26 mouse cellular contexts compared by ENCODE assay signal in genomic region chr9:68987290-68988042, GRCm38 (mm10).
DNase-seq lines count a peak whose midpoint lies in the region; ATAC-seq lines count a peak whose summit lies in the region.
"Had no signal": no experiment of that assay in that cellular context is flagged by ENCODE, and none has a peak within 500 bp of the region (broad histone marks: within the 10 kb centered on the region; RNA-seq: fewer than 3 reads in every experiment).

No protein-coding gene starts in this region.

- no peaks in the 10 kb centered on the region for H3K36me3 ChIP-seq in embryonic facial prominence, embryonic 13.5 days
- no peaks in the 10 kb centered on the region for H3K36me3 ChIP-seq in embryonic facial prominence, embryonic 10.5 days (replicated peaks)
- no peaks in the 10 kb centered on the region for H3K36me3 ChIP-seq in forebrain, embryonic 10.5 days (replicated peaks)
- H3K36me3 ChIP-seq: hindbrain, embryonic 10.5 days; intestine, embryonic 15.5 days; limb, embryonic 10.5 days; limb, embryonic 15.5 days; liver, embryonic 13.5 days had no signal

- 63% methylated on average over 6 of the region's 6 CpGs for WGBS in embryonic facial prominence, embryonic 13.5 days
- 81% methylated on average over 6 of the region's 6 CpGs for WGBS in embryonic facial prominence, embryonic 10.5 days
- 90% methylated on average over 6 of the region's 6 CpGs for WGBS in forebrain, embryonic 10.5 days

- peaks cover 33% of the 10 kb centered on the region for H3K4me1 ChIP-seq in embryonic facial prominence, embryonic 13.5 days
- peaks cover 50% of the 10 kb centered on the region for H3K4me1 ChIP-seq in embryonic facial prominence, embryonic 10.5 days
- peaks cover 52% of the 10 kb centered on the region for H3K4me1 ChIP-seq in forebrain, embryonic 10.5 days
- H3K4me1 ChIP-seq: intestine, embryonic 15.5 days; liver, embryonic 13.5 days had no signal

- no peak overlapping the region for H3K4me3 ChIP-seq in embryonic facial prominence, embryonic 13.5 days
- no peak overlapping the region for H3K4me3 ChIP-seq in embryonic facial prominence, embryonic 10.5 days
- no peak overlapping the region for H3K4me3 ChIP-seq in forebrain, embryonic 10.5 days
- H3K4me3 ChIP-seq: heart, adult 2 months; hindbrain, embryonic 10.5 days; intestine, embryonic 15.5 days; limb, embryonic 10.5 days; limb, embryonic 15.5 days; liver, embryonic 13.5 days had no signal

- DNase-seq in embryonic facial prominence, embryonic 10.5 days (ENCODE audit: low spot score): no peak
- peak; percentile 44 to 46 for DNase-seq in cerebellum, adult 18-20 months
- DNase-seq in cerebellum, postnatal 14 days: peak; percentile 28 to 61
- peak; percentile 51 for DNase-seq in retina, embryonic 14.5 days (ENCODE audit: low spot score)
- no peak for DNase-seq in layer of hippocampus, adult 11-12 months (ENCODE audit: low spot score)
- no peak for DNase-seq in forebrain, embryonic 10.5 days (ENCODE audit: extremely low spot score, low spot score)
- DNase-seq: gastrocnemius, postnatal 14 days; heart, adult 2 months; heart, postnatal 14 days; kidney, adult 8-10 months; kidney, postnatal 4 days; layer of hippocampus, postnatal 36 days; liver, embryonic 13.5 days; lung, adult 18-20 months; midbrain, embryonic 14.5 days; thymus, adult 2 months had no signal

- 0 out of 2 replicates have a peak overlapping the region, but pooled peaks have one; percentile 11 for H3K27ac ChIP-seq in embryonic facial prominence, embryonic 13.5 days
- no peak overlapping the region for H3K27ac ChIP-seq in embryonic facial prominence, embryonic 10.5 days (replicated peaks)
- H3K27ac ChIP-seq in forebrain, embryonic 10.5 days: no peak overlapping the region
- H3K27ac ChIP-seq: heart, adult 2 months; hindbrain, embryonic 10.5 days; hindbrain, postnatal 0 days; intestine, embryonic 15.5 days; kidney, postnatal 0 days; limb, embryonic 10.5 days; limb, embryonic 15.5 days; liver, embryonic 13.5 days; macrophage had no signal

- no peak for ATAC-seq in embryonic facial prominence, embryonic 13.5 days (ENCODE audit: insufficient number of reproducible peaks, insufficient read depth, low FRiP score, low TSS enrichment, low read depth)
- ATAC-seq: CD4-positive, CD25-positive, alpha-beta regulatory T cell, adult 4 months; forebrain, embryonic 14.5 days; hindbrain, postnatal 0 days; intestine, embryonic 15.5 days had no signal

- 0 out of 2 replicates have a peak, but pooled peaks cover 3% of the 10 kb centered on the region for H3K27me3 ChIP-seq in embryonic facial prominence, embryonic 13.5 days
- peaks cover 35% of the 10 kb centered on the region for H3K27me3 ChIP-seq in embryonic facial prominence, embryonic 10.5 days (replicated peaks; ENCODE audit: low read depth, poor library complexity, severe bottlenecking)
- peaks cover 50% of the 10 kb centered on the region for H3K27me3 ChIP-seq in forebrain, embryonic 10.5 days (ENCODE audit: poor library complexity, severe bottlenecking)
- H3K27me3 ChIP-seq: intestine, embryonic 15.5 days; liver, embryonic 13.5 days had no signal

- H3K9me3 ChIP-seq in embryonic facial prominence, embryonic 13.5 days: no peaks in the 10 kb centered on the region
- no peaks in the 10 kb centered on the region for H3K9me3 ChIP-seq in embryonic facial prominence, embryonic 10.5 days
- no peaks in the 10 kb centered on the region for H3K9me3 ChIP-seq in forebrain, embryonic 10.5 days
- H3K9me3 ChIP-seq: hindbrain, embryonic 10.5 days; intestine, embryonic 15.5 days; limb, embryonic 10.5 days; limb, embryonic 15.5 days; liver, embryonic 13.5 days had no signal

- no peak overlapping the region for H3K9ac ChIP-seq in embryonic facial prominence, embryonic 13.5 days
- H3K9ac ChIP-seq: intestine, embryonic 15.5 days; limb, embryonic 15.5 days; liver, embryonic 13.5 days had no signal

- H3K4me2 ChIP-seq in embryonic facial prominence, embryonic 13.5 days: no peak overlapping the region
- H3K4me2 ChIP-seq: intestine, embryonic 15.5 days; limb, embryonic 15.5 days; liver, embryonic 13.5 days had no signal

Comparison
In these comparisons a context has a peak if more than half of its experiments do, and no peak if none do; other contexts are left out.
1. DNase-seq: peak in cerebellum, adult 18-20 months (2 of 2), cerebellum, postnatal 14 days (2 of 2) and retina, embryonic 14.5 days (single experiment); none in embryonic facial prominence, embryonic 10.5 days (single experiment), layer of hippocampus, adult 11-12 months (single experiment) and forebrain, embryonic 10.5 days (single experiment).